Mouse (Mus musculus): ENCODE data around the gene Akna.

The Akna gene

DNA sequence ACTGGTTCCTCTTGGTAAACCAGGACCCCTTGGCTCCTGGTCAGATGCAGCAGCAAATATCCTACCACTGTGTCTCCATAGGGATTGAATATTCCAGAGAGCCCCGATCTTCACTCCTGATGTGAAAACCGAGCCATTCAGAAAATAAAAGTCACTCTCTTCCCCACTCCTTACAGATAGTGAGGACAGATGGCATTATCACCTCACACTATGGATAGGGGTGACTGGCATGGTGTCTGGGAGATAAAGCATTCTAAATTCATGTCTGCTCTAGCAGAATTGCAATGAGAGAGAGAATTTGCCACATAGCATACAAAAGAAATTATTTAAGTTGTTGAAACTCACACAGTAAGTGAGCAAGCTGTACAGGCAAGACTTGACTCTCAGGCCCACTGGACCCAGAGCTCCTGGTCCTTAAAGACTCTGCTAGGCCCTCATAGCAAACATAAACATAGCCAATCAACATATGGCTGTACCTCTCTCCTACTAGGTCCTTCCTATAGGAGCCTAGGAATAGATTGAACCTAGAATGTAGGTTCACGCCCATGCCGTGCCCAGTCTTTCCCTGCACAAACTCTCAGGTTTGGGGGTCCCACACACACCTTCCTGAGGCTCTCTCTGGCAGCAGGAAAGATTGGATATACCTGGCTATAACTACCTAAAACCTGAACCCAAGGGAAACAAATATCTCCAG lies 20.3 kb downstream of the Akna start:
- no peak for DNase-seq

DNA sequence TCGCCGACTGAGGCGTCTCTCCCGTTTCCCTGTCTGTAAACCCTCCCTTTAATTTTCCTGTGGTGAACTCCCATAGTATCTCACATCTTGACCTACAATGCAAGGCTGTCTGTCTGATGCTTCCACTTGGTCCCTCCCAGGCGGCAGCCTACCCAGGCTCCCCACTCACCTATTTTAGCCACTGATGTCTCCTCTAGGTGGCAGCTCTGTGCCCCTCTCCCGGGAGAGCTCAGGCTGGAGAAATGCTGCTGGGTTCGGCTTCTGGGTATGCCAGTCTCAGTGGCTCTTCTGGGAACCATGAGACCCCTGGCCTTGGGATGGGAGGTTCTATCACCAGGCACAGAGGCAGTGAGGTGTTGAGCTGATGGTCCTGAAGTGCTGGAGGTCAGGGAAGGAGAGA lies 25.7 kb downstream of the Akna start:
- DNase-seq: no peak

- DNase-seq: no peak
Observed at GRCm38 (mm10) chr4:63375367-63375766, 27.8 kb downstream of the Akna start.

DNA sequence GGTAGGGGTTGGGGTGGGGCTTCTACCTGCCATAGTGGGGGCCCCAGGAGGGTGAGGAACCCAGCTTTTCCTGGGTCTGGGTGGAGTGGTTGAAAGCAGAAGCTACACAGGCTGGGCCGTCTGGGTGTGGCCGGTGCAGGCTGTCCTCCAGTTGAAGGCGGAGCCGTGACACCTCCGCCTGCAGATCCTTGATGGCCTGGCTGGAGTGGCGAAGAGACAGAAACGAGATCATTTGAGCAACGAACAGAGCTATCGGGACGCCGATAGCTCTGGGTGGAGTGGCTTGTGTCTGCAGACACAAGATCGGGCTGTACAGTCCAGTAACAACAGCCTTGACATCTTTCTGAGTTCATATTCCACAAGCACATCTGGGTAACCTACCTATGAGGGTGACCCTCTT lies 28.8 kb downstream of the Akna start:
- no peak for DNase-seq

DNA sequence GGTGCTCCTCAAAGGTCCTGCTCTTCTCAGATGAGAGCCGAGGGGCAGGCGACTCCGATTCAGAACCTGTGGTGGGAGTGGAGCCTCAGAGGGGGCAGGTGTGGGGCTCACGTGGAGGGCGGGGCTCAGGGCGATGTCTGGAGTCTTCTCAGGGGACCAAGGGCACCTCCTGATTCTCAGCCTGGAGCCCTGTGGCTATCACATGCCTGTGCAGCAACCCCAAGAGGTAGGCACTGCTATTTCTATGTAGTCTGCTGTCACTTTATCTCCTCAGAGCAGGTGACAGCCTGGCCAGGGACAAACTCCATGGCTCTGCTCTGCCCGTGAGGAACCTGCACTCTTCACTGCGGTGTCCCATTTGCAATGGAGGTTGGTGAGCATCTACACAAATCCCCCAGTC lies 29.8 kb downstream of the Akna start:
- DNase-seq: no peak

- DNase-seq: peak; percentile 75 to 78
Observed at GRCm38 (mm10) chr4:63371890-63372289, 31.3 kb downstream of the Akna start.

DNA sequence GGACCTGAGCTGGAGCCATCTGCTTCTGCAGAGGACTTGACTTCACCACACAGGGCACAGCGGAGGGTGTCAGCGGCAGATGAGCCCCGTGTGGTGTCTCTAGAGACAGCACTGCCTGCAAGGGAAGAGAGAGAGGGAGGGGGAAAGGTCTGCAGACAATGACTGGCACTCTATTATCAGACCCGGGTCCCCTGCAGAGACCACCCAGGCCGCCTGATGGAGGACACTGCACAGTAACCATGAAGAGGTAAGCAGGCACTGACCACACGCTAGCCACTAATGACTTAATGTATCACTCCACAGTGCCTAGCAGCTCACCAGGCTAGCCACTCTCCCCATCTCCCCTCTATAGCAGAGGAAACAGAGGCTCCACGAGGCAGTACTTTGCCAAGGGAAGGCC lies 32.3 kb downstream of the Akna start:
- DNase-seq: no peak

- DNase-seq: peak; percentile 92
Observed at GRCm38 (mm10) chr4:63368577-63368976, 34.6 kb downstream of the Akna start.

GRCm38 (mm10) chr4:63362150-63362549 lies 41.0 kb downstream of the Akna start, which contains the start of gene Orm2:
TSS of gene Orm2 (plus strand) at chr4:63362449.
- DNase-seq: no peak

DNA sequence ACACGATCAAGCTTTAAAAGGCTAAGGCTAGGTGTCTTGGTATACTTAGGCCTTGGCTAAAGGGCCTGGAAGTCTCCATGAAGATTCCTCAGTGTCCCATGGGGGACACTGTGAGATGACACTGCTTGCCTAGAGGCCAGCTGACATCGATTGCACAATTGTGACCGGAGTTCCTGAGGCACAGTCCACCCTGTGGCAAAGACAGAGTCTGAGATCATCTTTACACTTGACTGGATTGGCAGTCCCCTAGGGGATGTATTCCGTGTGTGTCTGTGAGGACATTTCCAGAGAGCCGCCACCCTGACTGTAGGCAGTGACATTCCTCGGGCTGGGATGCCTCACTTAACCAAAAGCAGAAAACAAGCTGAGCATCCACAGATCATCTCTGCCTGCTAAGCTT lies 43.3 kb downstream of the Akna start:
- DNase-seq: no peak

DNA sequence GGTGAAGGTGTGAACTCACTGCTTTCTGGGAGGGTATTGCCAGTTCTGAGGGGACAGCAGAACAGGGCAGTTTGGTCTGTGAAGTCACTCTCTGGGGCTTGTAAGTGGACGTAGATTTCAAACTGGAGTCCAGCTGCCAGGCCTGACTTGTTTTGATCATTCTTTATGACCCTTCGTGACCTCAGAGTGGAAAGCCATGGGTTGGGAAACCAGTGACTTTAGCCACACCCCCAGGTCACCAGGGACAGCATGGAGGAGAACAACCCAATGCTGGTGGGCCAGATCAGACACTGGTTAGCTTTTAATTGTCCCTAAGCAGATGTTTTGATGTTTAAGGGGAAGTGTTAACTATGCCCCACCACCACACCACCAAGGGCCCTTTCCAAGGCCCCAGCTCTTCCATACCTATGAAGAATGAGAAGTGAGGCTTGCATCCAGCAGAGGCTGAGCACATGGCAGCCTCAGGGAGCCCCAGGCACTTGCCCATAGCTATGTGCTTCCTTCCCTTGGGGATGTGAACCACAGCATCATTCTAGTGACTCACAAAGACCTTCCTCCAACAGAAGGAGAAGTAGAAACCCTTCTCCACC lies 46.1 kb downstream of the Akna start:
- no peak for DNase-seq

DNA sequence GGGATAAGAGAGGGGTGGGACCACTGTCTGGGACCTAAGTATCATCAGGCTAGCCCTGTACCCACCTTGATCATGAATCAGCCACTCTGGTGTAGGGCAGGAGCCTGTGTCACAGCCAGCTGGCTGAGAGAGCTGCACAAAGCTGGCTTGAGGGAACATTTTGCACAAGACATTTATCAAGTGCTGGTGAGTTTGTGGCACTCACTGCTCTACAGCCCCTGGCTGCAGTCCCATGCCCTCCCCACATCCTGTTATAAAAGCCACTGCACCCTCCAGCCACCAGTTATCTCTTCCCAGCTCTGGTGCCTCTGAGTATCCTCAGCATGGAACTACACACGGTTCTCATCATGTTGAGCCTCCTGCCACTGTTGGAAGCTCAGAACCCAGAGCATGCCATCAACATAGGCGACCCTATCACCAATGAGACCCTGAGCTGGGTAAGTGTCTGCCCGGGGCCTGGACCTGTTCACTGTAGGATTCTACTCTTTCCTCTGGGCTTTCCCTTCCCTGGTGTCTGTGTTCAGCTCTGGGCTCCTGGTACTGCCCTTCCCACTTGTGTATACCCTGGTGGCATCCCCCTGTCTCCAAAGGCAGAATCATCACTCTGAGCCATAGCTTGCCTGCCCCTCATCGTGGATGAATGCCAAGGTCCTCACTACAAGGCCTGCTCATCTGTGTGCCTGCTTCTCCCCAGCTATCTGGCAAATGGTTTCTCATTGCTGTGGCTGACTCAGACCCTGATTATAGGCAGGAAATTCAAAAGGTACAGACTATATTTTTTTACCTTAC lies 47.1 kb downstream of the Akna start, which contains the start of gene Orm3:
TSS of gene Orm3 (plus strand) at position 286 of the 789 bp plus-strand sequence.
- no peak for DNase-seq

- no peak for DNase-seq
Observed at GRCm38 (mm10) chr4:63348524-63348923, 54.6 kb downstream of the Akna start.

GRCm38 (mm10) chr4:63346659-63347058 lies 56.5 kb downstream of the Akna start:
- DNase-seq: no peak

- DNase-seq: no peak
Observed at GRCm38 (mm10) chr4:63345261-63345660, 57.9 kb downstream of the Akna start.

DNA sequence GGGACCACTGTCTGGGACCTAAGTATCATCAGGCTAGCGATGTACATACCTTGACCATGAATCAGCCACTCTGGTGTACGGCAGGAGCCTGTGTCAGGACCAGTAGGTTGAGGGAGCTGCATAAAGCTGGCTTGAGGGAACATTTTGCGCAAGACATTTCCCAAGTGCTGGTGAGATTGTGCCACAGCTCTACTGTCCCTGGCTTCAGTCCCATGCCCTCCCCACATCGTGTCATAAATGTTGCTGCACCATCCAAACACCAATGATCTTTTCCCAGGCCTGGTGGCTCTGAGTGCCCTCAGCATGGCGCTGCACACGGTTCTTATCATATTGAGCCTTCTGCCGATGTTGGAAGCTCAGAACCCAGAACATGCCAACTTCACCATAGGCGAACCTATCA lies 58.9 kb downstream of the Akna start, which contains the start of gene Orm1:
TSS of gene Orm1 (plus strand) at position 266 of the 400 bp plus-strand sequence.
- no peak for DNase-seq

- no peak for DNase-seq
Observed at GRCm38 (mm10) chr4:63343608-63344007, 59.5 kb downstream of the Akna start.

- DNase-seq: no peak
Observed at GRCm38 (mm10) chr4:63342491-63342890, 60.7 kb downstream of the Akna start.

DNA sequence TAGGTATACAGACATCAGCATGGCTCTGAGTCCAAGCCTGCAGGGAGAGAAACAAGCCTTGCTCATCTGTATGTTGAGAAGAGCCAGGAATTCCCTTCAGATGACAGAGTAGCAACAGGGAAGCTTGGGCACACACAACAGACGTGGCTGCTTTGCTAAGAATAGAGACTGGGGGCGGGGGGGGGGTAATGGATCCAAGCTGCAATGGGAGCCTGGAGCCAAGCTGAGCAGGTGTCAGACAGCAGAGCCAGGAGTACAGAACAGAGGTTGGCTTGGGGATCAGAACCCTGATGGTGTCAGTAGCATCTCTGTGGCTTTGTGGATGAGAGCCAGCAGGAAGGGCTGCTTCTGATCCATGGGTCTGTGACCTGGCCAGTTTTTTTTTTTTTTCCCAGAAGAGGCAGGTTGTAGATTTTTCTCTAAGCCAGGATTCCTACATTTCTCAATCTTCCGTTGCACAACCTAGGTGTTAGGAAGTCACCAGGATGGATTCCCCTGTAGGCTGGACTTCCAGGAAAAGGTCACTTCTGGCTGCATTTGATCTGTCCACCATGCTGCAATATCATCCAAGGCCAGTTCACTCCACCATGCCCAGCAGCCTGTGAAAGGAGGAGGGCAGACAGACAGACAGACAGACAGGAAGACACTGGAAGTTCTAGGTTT lies 64.6 kb downstream of the Akna start:
- DNase-seq: no peak

DNA sequence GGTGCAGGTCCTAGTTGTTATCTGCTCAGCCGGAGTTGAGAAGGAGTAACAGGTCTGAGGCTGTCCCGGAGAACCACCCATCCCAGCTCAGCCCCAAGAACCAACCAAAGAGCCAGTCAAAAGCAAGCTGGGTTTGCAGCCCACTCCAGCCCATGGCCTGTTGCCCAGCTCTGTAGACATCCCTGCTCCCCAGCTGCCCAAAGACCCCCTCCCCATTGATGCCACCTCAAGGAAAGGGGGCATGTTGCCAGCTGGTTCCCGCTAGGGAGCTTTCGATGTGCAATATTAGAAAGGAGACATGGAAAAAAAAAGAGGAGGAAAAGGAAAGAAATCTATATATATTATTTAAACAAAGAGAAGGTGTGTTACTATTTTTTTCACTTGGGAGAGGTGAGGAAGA lies 69.8 kb downstream of the Akna start:
- no peak for DNase-seq

GRCm38 (mm10) chr4:63323275-63323815 lies 79.8 kb downstream of the Akna start:
- DNase-seq: no peak

GRCm38 (mm10) chr4:63319566-63319965 lies 83.6 kb downstream of the Akna start:
- peak; percentile 70 to 74 for DNase-seq
